Comparison of ENCODE assay signal across 7 mouse cellular contexts in genomic region chr7:101837606-101838471, GRCm38 (mm10). TPM values are rescaled to one million over a fixed set of nuclear protein-coding genes. Genes with fewer than 3 reads are reported as not detected.
DNase-seq lines count a peak whose midpoint lies in the region; ATAC-seq lines count a peak whose summit lies in the region.

Inppl1 (minus strand) TSS chr7:101838229.

- peak within 1 kb of the TSS; percentile 92 for H3K4me3 ChIP-seq in intestine, embryonic 14.5 days (ENCODE audit: low read depth, low read length)

- peak; percentile 88 for ATAC-seq in intestine, embryonic 14.5 days (replicated peaks; ENCODE audit: low FRiP score, low TSS enrichment, low read depth)

- intact Hi-C loops in gastrocnemius, postnatal 36 days (cut with DNase I) = loop anchor here (5.0 kb wide), 2 partner anchors 59 to 161 kb away; no protein-coding TSS in a partner anchor
- intact Hi-C loops in left cerebral cortex, postnatal 25 days (cut with DNase I) = loop anchor here (5.0 kb wide), 3 partner anchors 44 to 161 kb away; no protein-coding TSS in a partner anchor

- DNase-seq in adrenal gland, adult 18-20 months (ENCODE audit: low spot score in 2 of 2) = peak; percentile 82 to 85
- peak; percentile 96 for DNase-seq in embryo, embryonic 10.5 days (ENCODE audit: low spot score)
- DNase-seq in gastrocnemius, postnatal 36 days = peak; percentile 83 to 85
- peak; percentile 90 for DNase-seq in intestine, embryonic 14.5 days (ENCODE audit: low spot score)
- peak; percentile 76 to 89 for DNase-seq in left cerebral cortex, postnatal 25 days (ENCODE audit: low spot score in 2 of 2)
- peak; percentile 90 for DNase-seq in mesoderm, embryonic 11.5 days (ENCODE audit: low read depth, low spot score)
- peak; percentile 89 for DNase-seq in skeletal muscle tissue, adult 2 months (ENCODE audit: low read depth, low spot score)

- H3K9me3 ChIP-seq in intestine, embryonic 14.5 days (ENCODE audit: control insufficient read depth, low read length) = no peaks in the 10 kb centered on the region

- H3K27me3 ChIP-seq in intestine, embryonic 14.5 days (replicated peaks; ENCODE audit: control insufficient read depth, insufficient read depth, low read length) = no peaks in the 10 kb centered on the region

- peaks cover 20% of the 10 kb centered on the region for H3K4me1 ChIP-seq in intestine, embryonic 14.5 days (replicated peaks; ENCODE audit: control insufficient read depth, insufficient read depth, low read length)

- under 1% methylated on average over 64 of the region's 64 CpGs for WGBS in intestine, embryonic 14.5 days

- peak within 1 kb of the TSS; percentile 91 for H3K27ac ChIP-seq in intestine, embryonic 14.5 days (ENCODE audit: low read depth)

- H3K9ac ChIP-seq in intestine, embryonic 14.5 days (ENCODE audit: low read length) = peak within 1 kb of the TSS; percentile 98

- H3K36me3 ChIP-seq in intestine, embryonic 14.5 days (ENCODE audit: control insufficient read depth, insufficient read depth, low read length) = peaks cover 13% of the 10 kb centered on the region

- peak within 1 kb of the TSS; percentile 75 for H3K4me2 ChIP-seq in intestine, embryonic 14.5 days (ENCODE audit: low read length)

RNA-seq across cellular contexts. Expression of gene Inppl1, which starts in this region (rescaled TPM):
- total RNA-seq in adrenal gland, adult 18-20 months (2021) = 10 to 100 TPM; 79.2 to 81.5 TPM
- total RNA-seq in gastrocnemius, postnatal 36 days (2021) = 10 to 100 TPM; 79.2 to 96.2 TPM
- polyA plus RNA-seq in intestine, embryonic 14.5 days (2014; fragmentation: Nextera tagmentation; extraction: Ambion mirVana) = 24.8 and 27.2 TPM in 2 replicates
- total RNA-seq in left cerebral cortex, postnatal 25 days (2021) = 10 to 100 TPM; 32.7 to 33.6 TPM

Comparison
In these comparisons a context has a peak if more than half of its experiments do, and no peak if none do; other contexts are left out.
1. Peak in every context shown above with its lines: DNase-seq, ATAC-seq, H3K4me3 ChIP-seq and H3K27ac ChIP-seq.